Mouse (Mus musculus) thymus, adult 2 months (tissue): ENCODE results near the gene Abi3.

Experiments
- CTCF ChIP-seq: fragments of 200-500 bp; IDR thresholded peaks from 2 replicates; pipeline ENCODE4 v1.5.1; 2012; ENCODE audit warnings: mild to moderate bottlenecking, control low read depth, low read length, moderate library complexity, borderline replicate concordance; ENCODE audit not compliant: control insufficient read depth, poor library complexity, insufficient read depth; ENCODE audit errors: extremely low read depth
- POLR2A ChIP-seq: fragments of 200-500 bp; IDR thresholded peaks from 2 replicates; pipeline ENCODE4 v1.6.1; 2012; ENCODE audit warnings: mild to moderate bottlenecking, low read length, control low read depth, moderate library complexity; ENCODE audit not compliant: control insufficient read depth, poor library complexity, insufficient read depth; ENCODE audit errors: extremely low read depth

GRCm38 (mm10) chr11:95808448-95809011 lies 33.7 kb downstream of the Abi3 start:
- TF ChIP-seq CTCF (no peak), POLR2A (no peak)
